Mouse (Mus musculus) erythroblast, embryonic 14.5 days (primary cell): ENCODE measurements at regions not wholly inside any gene's neighbourhood (a gene's known extent, or its start where the extent isn't known, plus 50 kb on each side); places are given as distances from the start of the nearest gene placed in this dataset.

Source experiments
- H3K27me3 ChIP-seq: 2 replicates; pipeline ENCODE4 v1.6.1; 2012; ENCODE audit warnings: inconsistent platforms; ENCODE audit not compliant: control insufficient read depth
- H3K36me3 ChIP-seq: 2 replicates; pipeline ENCODE4 v1.6.1; 2012; ENCODE audit warnings: mild to moderate bottlenecking, inconsistent platforms; ENCODE audit not compliant: control insufficient read depth
- H3K4me1 ChIP-seq: 2 replicates; pipeline ENCODE4 v1.6.1; 2012; ENCODE audit warnings: inconsistent platforms; ENCODE audit not compliant: control insufficient read depth
- H3K4me3 ChIP-seq: replicated peaks from 2 replicates; pipeline ENCODE3; 2012; ENCODE audit warnings: moderate library complexity, mild to moderate bottlenecking, inconsistent platforms
- H3K9me3 ChIP-seq: 2 replicates; pipeline ENCODE4 v1.6.1; 2012; ENCODE audit warnings: low read length, inconsistent platforms, mixed read lengths; ENCODE audit not compliant: control insufficient read depth
- GATA1 ChIP-seq: IDR thresholded peaks from 2 replicates; pipeline ENCODE4 v1.6.1; 2012; ENCODE audit warnings: low read length, inconsistent platforms, mixed read lengths
- TAL1 ChIP-seq: IDR thresholded peaks from 3 replicates; pipeline ENCODE4 v1.6.1; 2012; ENCODE audit warnings: low read length, inconsistent platforms, mixed read lengths

DNA sequence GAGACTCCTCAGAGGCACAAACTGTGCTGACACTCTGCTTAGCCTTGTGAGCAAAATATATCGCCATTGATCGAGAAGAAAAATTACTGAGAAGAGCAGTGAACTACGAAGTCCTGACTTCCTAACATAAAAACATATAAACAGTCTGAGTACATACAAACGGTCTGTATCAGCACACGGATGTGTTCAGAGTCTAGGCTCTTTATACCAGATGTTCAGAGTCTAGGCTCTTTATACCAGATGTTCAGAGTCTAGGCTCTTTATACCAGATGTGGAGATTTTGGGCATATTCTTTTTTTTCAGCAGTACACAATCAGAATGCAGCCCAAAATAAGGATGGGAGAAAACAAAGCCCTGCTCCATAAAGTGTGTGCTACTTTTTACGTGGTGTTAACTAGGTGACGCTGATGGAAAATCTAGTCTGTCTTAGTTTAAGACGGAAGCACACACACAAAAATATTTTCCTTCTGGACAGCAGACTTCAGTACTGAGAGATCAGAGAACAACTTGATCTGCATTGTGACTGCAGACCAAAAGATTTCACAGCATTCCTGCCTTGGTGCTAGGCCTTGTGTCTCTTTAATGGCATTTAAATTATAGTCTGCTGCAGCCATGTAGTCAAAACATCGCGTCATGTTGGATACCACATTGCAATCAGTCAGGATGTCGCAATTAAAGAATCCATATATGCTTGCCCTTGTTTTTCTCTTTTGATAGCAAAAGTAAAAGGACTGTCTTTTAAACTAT lies 233.6 kb downstream of the Ptprc start:
- Histone ChIP-seq H3K4me1 (no peaks in the 10 kb centered on the region), H3K4me3 (no peak overlapping the region), H3K27me3 (no peaks in the 10 kb centered on the region), H3K9me3 (no peaks in the 10 kb centered on the region), H3K36me3 (no peaks in the 10 kb centered on the region)
- no peak for TF ChIP-seq TAL1
- TF ChIP-seq GATA1, result no peak

DNA sequence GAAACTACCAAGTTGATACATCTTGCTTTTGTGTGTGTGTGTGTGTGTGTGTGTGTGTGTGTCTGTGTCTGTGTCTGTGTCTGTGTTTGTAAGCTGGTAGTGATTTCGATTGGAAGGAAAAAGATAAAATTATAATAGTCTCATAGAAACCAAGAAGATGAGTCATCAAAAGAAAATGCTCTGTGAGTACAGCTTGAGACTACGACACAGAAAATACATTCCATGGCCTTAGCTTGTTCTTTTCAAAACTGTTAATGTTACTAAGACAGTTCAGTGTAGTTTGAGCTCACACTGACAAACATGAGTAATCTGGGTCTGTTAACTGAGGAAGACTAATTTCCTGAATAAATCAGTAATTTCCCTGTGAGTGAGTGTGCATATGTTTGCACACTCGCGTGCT lies 239.8 kb downstream of the Ptprc start:
- Histone ChIP-seq H3K4me1 (no peaks in the 10 kb centered on the region), H3K27me3 (no peaks in the 10 kb centered on the region), H3K36me3 (no peaks in the 10 kb centered on the region), H3K9me3 (no peaks in the 10 kb centered on the region), H3K4me3 (no peak overlapping the region)
- TF ChIP-seq TAL1, result no peak
- TF ChIP-seq GATA1, result no peak

DNA sequence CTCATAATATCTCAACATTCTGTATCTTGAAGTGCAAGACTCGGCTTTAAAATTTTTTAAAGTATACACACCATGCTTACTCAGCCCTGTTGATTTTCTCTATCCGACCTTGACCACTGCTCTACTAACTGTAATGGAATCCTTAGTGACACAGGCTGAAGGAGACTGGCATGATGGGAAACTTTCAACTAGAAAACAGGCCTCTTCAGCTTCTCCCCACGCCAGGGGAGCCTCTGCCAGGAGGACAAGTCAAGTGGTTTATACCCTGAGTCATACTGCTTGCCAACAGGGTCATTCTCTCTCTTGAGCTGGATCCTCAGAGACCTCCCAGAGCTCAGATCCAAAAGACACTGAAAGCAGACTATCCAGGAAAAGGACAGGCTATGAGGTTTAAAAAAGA lies 245.7 kb downstream of the Ptprc start:
- H3K36me3 ChIP-seq, result no peaks in the 10 kb centered on the region
- no peaks in the 10 kb centered on the region for H3K9me3 ChIP-seq
- no peaks in the 10 kb centered on the region for H3K4me1 ChIP-seq
- no peak for TF ChIP-seq TAL1
- no peaks in the 10 kb centered on the region for H3K27me3 ChIP-seq
- H3K4me3 ChIP-seq, result no peak overlapping the region

DNA sequence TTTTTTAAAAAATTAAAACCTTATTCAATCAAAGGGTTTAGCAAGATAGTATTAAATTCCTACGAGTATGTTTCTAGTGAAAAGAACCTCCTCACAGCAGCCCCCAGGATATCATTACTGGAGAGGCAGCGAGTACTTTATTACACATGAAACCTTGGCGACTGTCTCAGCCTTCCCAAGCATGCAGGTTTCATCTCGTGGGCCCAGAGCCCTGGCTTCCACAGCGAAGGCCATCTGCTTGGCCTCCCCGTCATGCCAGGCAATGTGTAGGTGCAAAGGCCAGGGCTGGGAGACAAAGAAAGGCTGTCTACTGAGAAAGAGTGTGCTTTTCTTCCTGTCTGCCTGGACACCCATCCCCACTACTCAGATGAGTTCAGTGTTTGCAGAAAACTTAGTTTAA lies 247.0 kb downstream of the Ptprc start:
- Histone ChIP-seq H3K27me3 (no peaks in the 10 kb centered on the region), H3K4me3 (no peak overlapping the region), H3K9me3 (no peaks in the 10 kb centered on the region), H3K36me3 (no peaks in the 10 kb centered on the region), H3K4me1 (no peaks in the 10 kb centered on the region)
- TF ChIP-seq GATA1 (no peak), TAL1 (no peak)

GRCm38 (mm10) chr1:137927953-137928352 lies 247.6 kb downstream of the Ptprc start:
- H3K9me3 ChIP-seq, result no peaks in the 10 kb centered on the region
- no peaks in the 10 kb centered on the region for H3K36me3 ChIP-seq
- H3K27me3 ChIP-seq, result no peaks in the 10 kb centered on the region
- H3K4me1 ChIP-seq, result no peaks in the 10 kb centered on the region
- TF ChIP-seq TAL1 (no peak), GATA1 (no peak)
- H3K4me3 ChIP-seq, result no peak overlapping the region

DNA sequence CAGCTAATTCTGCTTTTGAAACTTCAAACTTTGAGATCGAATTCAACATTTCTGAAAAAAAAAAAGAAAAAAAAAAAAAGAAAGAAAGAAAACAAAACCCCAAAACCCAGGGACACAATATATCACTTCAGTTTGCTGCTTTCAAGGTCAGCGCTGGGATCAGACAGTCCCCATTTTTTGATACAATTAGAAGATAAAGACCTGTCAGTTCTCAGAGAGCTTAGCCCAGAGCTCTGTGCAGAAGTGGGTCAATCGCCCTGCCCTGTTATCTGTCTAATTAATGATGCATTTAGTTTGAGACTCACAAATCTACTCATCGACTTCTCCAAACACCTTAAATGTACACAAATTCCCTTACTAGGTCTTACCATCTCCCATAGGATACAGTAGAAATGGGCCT lies 249.2 kb downstream of the Ptprc start:
- no peaks in the 10 kb centered on the region for H3K27me3 ChIP-seq
- no peaks in the 10 kb centered on the region for H3K36me3 ChIP-seq
- H3K4me1 ChIP-seq, result no peaks in the 10 kb centered on the region
- TF ChIP-seq TAL1, result no peak
- H3K9me3 ChIP-seq, result no peaks in the 10 kb centered on the region
- no peak overlapping the region for H3K4me3 ChIP-seq

GRCm38 (mm10) chr1:137924156-137924555 lies 251.4 kb downstream of the Ptprc start:
- Histone ChIP-seq H3K9me3 (no peaks in the 10 kb centered on the region), H3K36me3 (no peaks in the 10 kb centered on the region), H3K4me3 (no peak overlapping the region), H3K4me1 (no peaks in the 10 kb centered on the region), H3K27me3 (no peaks in the 10 kb centered on the region)
- TF ChIP-seq TAL1 (no peak), GATA1 (no peak)

GRCm38 (mm10) chr1:137923705-137924104 lies 251.8 kb downstream of the Ptprc start:
- TF ChIP-seq GATA1 (no peak), TAL1 (no peak)
- Histone ChIP-seq H3K9me3 (no peaks in the 10 kb centered on the region), H3K4me3 (no peak overlapping the region), H3K4me1 (no peaks in the 10 kb centered on the region), H3K27me3 (no peaks in the 10 kb centered on the region), H3K36me3 (no peaks in the 10 kb centered on the region)

DNA sequence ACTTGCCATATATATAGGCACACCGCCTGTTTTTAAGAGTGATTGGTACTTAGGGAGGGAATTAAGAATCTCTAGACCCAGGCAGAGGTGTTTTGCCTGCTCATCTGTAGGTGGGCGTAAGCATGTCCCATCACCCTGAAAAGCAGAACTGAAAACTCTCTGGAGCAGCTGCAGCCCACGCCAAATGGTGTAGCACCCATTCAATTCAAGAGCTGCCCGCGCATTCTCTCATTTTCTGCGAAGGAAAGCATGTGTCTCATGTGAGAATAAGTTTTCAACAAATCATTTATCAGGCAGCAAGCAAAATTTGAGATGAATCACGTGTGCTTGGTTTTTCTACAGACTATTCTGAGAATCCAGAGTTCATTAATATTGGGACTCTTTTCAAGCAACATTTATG lies 252.7 kb downstream of the Ptprc start:
- TF ChIP-seq GATA1, result no peak
- TF ChIP-seq TAL1, result no peak
- Histone ChIP-seq H3K36me3 (no peaks in the 10 kb centered on the region), H3K27me3 (no peaks in the 10 kb centered on the region), H3K4me1 (no peaks in the 10 kb centered on the region), H3K4me3 (no peak overlapping the region), H3K9me3 (no peaks in the 10 kb centered on the region)

- TF ChIP-seq TAL1 (no peak), GATA1 (no peak)
- H3K36me3 ChIP-seq, result no peaks in the 10 kb centered on the region
- H3K9me3 ChIP-seq, result no peaks in the 10 kb centered on the region
- H3K4me3 ChIP-seq, result no peak overlapping the region
- no peaks in the 10 kb centered on the region for H3K4me1 ChIP-seq
- no peaks in the 10 kb centered on the region for H3K27me3 ChIP-seq
Observed at GRCm38 (mm10) chr1:137921592-137921991, 253.9 kb downstream of the Ptprc start.
